Mouse (Mus musculus) liver, adult 2 months (tissue): Measurements from ENCODE around the gene Chrnb2.

ENCODE experiments used
- CTCF ChIP-seq: fragments of 200-500 bp; IDR thresholded peaks from 2 replicates; pipeline ENCODE4 v1.5.1; 2011; ENCODE audit warnings: low read depth, low read length, control low read depth
- POLR2A ChIP-seq: fragments of 200-500 bp; IDR thresholded peaks from 2 replicates; pipeline ENCODE4 v1.6.1; 2011; ENCODE audit warnings: low read length, control low read depth; ENCODE audit not compliant: insufficient read depth; ENCODE audit errors: extremely low read depth

- TF ChIP-seq CTCF: no peak
- no peak for TF ChIP-seq POLR2A
Measured at GRCm38 (mm10) chr3:89757851-89758250, 6.6 kb downstream of the Chrnb2 start.
